Mouse (Mus musculus): Measurements from ENCODE around the gene Elavl3. TPM values are rescaled to one million over a fixed set of nuclear protein-coding genes. Genes with fewer than 3 reads are reported as not detected.

Elavl3 gene
- total RNA-seq, 2 experiments from 2014 or later = not detected

GRCm38 (mm10) chr9:22012731-22013130, 39.1 kb downstream of the Elavl3 start:
- ATAC-seq (replicated peaks; ENCODE audit: poor library complexity) = no peak

GRCm38 (mm10) chr9:22011055-22011454, 40.8 kb downstream of the Elavl3 start:
- ATAC-seq (replicated peaks; ENCODE audit: poor library complexity) = no peak

GRCm38 (mm10) chr9:22004546-22004945, 47.3 kb downstream of the Elavl3 start:
- ATAC-seq (replicated peaks; ENCODE audit: poor library complexity) = no peak

- ATAC-seq (replicated peaks; ENCODE audit: poor library complexity) = peak; percentile 43
Measured at GRCm38 (mm10) chr9:22003163-22003554, 48.7 kb downstream of the Elavl3 start.

- peak; percentile 95 for ATAC-seq (replicated peaks; ENCODE audit: poor library complexity)
Measured at GRCm38 (mm10) chr9:22002194-22003162, 49.3 kb downstream of the Elavl3 start, which contains the start of the genes Ccdc151 and Prkcsh. Gene Ccdc151 (minus strand): TSS chr9:22002634. Gene Prkcsh (plus strand): TSS chr9:22002806.

GRCm38 (mm10) chr9:22001633-22002032, 50.2 kb downstream of the Elavl3 start:
- no peak for ATAC-seq (replicated peaks; ENCODE audit: poor library complexity)

- ATAC-seq (replicated peaks; ENCODE audit: poor library complexity) = no peak
Measured at GRCm38 (mm10) chr9:22000296-22000695, 51.5 kb downstream of the Elavl3 start.

- no peak for ATAC-seq (replicated peaks; ENCODE audit: poor library complexity)
Measured at GRCm38 (mm10) chr9:21996178-21996867, 55.5 kb downstream of the Elavl3 start.

- no peak for ATAC-seq (replicated peaks; ENCODE audit: poor library complexity)
Measured at GRCm38 (mm10) chr9:21992227-21992626, 59.6 kb downstream of the Elavl3 start.

GRCm38 (mm10) chr9:21989230-21990110, 62.4 kb downstream of the Elavl3 start, which contains the start of gene Rgl3:
Gene Rgl3 (minus strand): TSS chr9:21989446.
- ATAC-seq (replicated peaks; ENCODE audit: poor library complexity) = peak; percentile 37

- peak; percentile 18; the same call in 1 of the 2 replicates for ATAC-seq (replicated peaks; ENCODE audit: poor library complexity)
Measured at GRCm38 (mm10) chr9:21988421-21989101, 63.3 kb downstream of the Elavl3 start.

- no peak for ATAC-seq (replicated peaks; ENCODE audit: poor library complexity)
Measured at GRCm38 (mm10) chr9:21987592-21988342, 64.1 kb downstream of the Elavl3 start.

- no peak for ATAC-seq (replicated peaks; ENCODE audit: poor library complexity)
Measured at GRCm38 (mm10) chr9:21983911-21984310, 67.9 kb downstream of the Elavl3 start.

- ATAC-seq (replicated peaks; ENCODE audit: poor library complexity) = no peak
Measured at GRCm38 (mm10) chr9:21978398-21979128, 73.3 kb downstream of the Elavl3 start.

- ATAC-seq (replicated peaks; ENCODE audit: poor library complexity) = peak; percentile 86
Measured at GRCm38 (mm10) chr9:21977972-21978371, 73.9 kb downstream of the Elavl3 start.

GRCm38 (mm10) chr9:21977331-21977730, 74.5 kb downstream of the Elavl3 start:
- no peak for ATAC-seq (replicated peaks; ENCODE audit: poor library complexity)

GRCm38 (mm10) chr9:21976626-21977175, 75.1 kb downstream of the Elavl3 start:
- ATAC-seq (replicated peaks; ENCODE audit: poor library complexity) = no peak

- peak; percentile 64 for ATAC-seq (replicated peaks; ENCODE audit: poor library complexity)
Measured at GRCm38 (mm10) chr9:21969304-21969703, 82.5 kb downstream of the Elavl3 start.
